Mouse (Mus musculus) right cerebral cortex, postnatal 14 days (tissue): Measurements from ENCODE around the gene Stk10.

Source experiments
- DNase-seq: peaks from one replicate; pipeline ENCODE4 v3.0.0; 2022

Gene Stk10

GRCm38 (mm10) chr11:32638521-32639255, 105.6 kb downstream of the Stk10 start:
- DNase-seq, result no peak

GRCm38 (mm10) chr11:32640617-32641016, 107.5 kb downstream of the Stk10 start:
- DNase-seq, result no peak

DNA sequence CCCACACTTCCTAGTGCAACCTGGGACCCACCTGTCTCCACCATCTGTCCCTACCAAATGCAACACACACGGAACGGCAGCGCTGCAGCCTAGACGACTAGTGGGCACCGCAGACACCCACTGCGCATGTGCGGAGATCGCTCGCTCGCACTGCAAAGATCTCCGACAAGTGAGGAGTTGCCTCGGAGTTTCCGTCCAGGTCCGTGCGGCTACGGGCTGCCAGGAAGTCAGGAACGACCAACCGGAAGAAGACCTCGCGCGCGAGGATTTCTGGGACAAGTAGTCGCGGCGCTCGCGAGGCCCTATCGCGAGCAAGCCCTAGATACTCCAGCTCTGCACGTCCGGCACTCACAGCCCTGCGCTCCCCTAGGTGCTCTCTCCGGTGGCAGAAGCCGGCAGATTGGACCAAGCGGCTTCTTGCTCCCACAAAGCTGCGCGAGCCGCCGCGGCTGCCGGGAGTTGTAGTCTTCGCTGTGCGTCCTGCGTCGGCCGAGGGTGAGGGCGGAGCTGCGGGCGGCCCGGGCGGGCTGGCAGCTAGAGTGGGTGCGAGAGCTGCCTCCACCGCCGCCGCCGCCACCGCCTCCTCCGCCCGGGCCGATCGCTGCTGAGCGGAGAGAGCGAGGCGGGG, 109.3 kb downstream of the Stk10 start, which contains the start of gene Fbxw11:
Gene Fbxw11 (plus strand): TSS at position 476 of the 628 bp plus-strand sequence.
- DNase-seq, result peak; percentile 95

- DNase-seq, result peak; percentile 47
These were observed 110.1 kb downstream of the Stk10 start for GRCm38 (mm10) chr11:32642899-32643886.

DNA sequence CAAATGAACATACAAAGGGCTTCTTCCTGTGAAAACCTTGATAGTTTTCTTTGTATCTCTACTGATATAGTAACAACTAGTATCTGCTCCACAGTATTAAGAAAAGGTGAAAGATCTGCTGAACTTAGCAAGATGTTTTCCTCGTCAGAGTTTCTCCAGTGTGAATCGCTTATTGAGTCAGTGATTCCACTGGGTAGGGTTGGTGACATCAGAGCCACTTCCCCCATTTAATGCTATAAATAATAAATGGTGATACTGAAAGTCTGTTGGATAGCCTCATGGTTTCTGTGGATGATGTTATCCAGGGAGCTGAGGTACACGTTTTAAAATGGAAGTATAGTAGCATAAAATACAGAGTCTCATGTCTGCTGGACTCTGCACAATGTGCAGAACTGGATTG, 110.9 kb downstream of the Stk10 start:
- DNase-seq, result no peak

- DNase-seq, result no peak
These were observed 114.2 kb downstream of the Stk10 start for GRCm38 (mm10) chr11:32647265-32647664.

- no peak for DNase-seq
These were observed 117.2 kb downstream of the Stk10 start for GRCm38 (mm10) chr11:32650236-32650749.

DNA sequence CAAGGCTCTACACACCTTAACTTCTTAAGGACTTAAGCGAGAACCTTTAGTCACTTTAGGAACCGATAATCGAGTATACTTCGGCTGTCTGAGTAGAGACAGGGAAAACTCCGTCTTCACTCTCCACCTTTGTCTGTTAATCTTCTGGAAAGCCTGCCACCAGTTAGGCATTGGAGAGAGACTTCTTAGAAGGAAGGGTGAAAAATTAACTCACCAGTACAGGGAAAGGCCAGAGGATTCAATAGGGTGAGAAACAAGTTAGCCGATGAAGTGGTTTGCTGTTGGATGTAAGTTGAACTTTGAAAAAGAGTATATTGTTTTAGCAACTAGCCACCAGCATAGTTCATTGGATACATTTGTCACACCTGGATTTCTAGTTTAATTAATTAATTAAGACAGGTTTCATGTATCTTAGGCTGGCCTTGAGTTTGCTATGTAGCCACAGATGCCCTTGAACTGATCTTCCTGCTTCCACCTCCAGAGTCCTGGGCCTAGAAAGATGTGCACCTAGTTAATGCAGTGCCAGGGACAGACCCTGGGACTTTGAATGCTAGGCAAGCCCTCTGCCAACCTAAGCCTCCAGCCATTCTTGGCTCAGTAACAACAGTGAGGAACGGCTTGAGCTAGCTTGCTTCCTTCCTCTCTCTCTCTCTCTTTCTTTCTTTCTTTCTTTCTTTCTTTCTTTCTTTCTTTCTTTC, 117.9 kb downstream of the Stk10 start:
- DNase-seq, result no peak

DNA sequence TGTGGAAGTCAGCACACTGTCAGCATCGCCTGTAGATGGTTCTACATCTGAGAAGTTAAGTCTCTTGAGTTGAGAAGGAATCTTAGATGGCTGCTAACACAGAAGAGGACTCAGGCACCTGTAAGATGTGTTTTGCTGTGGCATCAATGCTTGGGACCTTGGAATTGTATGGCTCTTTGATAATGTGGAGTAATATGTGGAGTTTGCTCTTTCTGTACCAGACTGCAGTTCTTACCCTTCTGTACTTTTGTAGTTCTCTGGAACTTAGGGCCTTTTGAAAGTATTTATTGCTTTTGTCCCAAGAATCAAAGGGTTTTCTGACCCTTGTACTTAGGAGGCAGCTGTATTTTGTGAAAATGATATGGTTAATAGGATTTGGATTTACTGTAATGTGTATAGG, 118.6 kb downstream of the Stk10 start:
- no peak for DNase-seq

DNA sequence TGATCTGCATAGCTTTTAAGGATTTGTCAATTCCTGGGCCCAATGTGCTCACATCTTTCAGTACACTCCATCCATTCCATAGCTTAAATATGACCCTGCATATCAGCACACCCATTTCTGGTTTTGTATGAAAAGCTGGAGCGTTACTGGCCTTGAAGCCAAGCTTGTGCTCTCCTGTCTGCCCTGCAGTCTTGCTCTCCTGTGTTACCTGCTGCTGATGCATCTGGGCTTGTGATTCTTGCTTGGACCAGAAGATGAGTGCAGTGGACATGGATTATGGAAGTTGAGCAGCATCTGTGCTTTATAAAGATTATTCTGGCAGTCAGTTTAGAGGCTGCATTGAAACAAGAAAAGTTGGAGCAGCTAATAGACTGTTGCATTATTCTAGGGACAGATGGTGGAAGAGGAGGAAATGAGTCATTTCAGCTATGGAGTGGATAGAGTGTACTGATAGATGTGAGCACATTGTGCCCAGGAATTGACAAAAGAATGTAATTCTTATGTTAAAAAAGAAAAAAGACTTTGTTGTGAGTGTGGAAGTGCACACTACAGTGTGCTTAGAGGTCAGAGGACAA, 129.1 kb downstream of the Stk10 start:
- no peak for DNase-seq

- no peak for DNase-seq
These were observed 132.5 kb downstream of the Stk10 start for GRCm38 (mm10) chr11:32665639-32666038.

DNA sequence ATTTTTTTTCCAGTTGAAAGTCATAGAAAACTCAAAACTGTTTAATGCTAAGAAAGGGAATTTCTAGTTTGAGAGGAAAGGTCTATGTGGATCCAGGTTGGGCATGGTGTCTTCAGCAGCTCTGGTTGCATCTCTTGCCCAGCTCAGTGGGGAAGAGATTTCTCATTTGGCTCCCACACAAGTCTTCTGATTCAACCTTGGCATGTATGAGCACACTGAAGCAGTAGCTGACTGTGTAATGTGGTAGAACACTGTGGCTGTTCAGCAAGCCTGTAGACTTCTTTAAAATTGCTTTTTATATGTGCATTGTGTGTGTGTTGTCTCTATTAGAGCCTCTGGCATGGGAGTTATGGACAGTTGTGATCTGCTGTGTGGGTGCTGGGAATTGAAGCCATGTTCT, 133.9 kb downstream of the Stk10 start:
- DNase-seq, result no peak

- no peak for DNase-seq
These were observed 138.4 kb downstream of the Stk10 start for GRCm38 (mm10) chr11:32671480-32671879.
